14 mouse cellular contexts compared by ENCODE assay signal in the genomic region with DNA sequence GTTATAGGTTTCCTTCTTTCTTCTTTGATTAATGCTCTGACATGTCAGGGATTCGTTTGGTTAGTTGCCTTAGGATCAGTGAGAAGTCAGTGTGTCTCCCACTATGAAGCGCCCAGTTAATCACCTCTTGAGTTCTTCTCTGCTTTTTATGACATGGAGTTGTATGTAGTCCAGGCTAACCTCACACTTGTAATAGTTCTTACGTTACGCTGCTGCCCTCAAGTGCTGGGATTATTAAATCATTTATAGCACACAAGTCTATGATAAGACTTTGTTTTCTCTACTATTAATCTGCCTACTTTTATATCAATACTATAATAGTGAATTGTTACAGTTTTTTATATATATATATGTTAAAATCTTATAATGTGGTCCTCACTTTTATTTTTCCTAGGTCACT.
DNase-seq lines count a peak whose midpoint lies in the region; ATAC-seq lines count a peak whose summit lies in the region.
"Had no signal": no experiment of that assay in that cellular context is flagged by ENCODE, and none has a peak within 500 bp of the region (broad histone marks: within the 10 kb centered on the region; RNA-seq: fewer than 3 reads in every experiment).

No protein-coding gene starts in this region.

- H3K27ac ChIP-seq in heart, embryonic 12.5 days (ENCODE audit: poor library complexity, severe bottlenecking), result no peak overlapping the region
- H3K27ac ChIP-seq in lung, embryonic 16.5 days (ENCODE audit: low read length), result no peak overlapping the region
- no peak overlapping the region for H3K27ac ChIP-seq in midbrain, embryonic 10.5 days (replicated peaks)
- H3K27ac ChIP-seq: embryonic facial prominence, embryonic 13.5 days; hindbrain, embryonic 10.5 days; limb, embryonic 15.5 days; neural tube, embryonic 12.5 days had no signal

- H3K9me3 ChIP-seq in heart, embryonic 12.5 days (replicated peaks), result no peaks in the 10 kb centered on the region
- no peaks in the 10 kb centered on the region for H3K9me3 ChIP-seq in lung, embryonic 16.5 days (ENCODE audit: control insufficient read depth, low read length)
- H3K9me3 ChIP-seq in midbrain, embryonic 10.5 days (replicated peaks), result no peaks in the 10 kb centered on the region
- H3K9me3 ChIP-seq: embryonic facial prominence, embryonic 13.5 days; hindbrain, embryonic 10.5 days; limb, embryonic 15.5 days; megakaryocyte, embryonic 14.5 days; neural tube, embryonic 12.5 days had no signal

- 68% methylated on average over 4 of the region's 4 CpGs for WGBS in heart, embryonic 12.5 days
- 59% methylated on average over 4 of the region's 4 CpGs for WGBS in lung, embryonic 16.5 days
- 89% methylated on average over 4 of the region's 4 CpGs for whole genome bisulfite sequencing in midbrain, embryonic 10.5 days

- no peak for ATAC-seq in heart, embryonic 12.5 days (ENCODE audit: insufficient number of reproducible peaks, low FRiP score)
- 0 out of 2 replicates have a peak, but pooled peaks have one; percentile 41 for ATAC-seq in lung, embryonic 16.5 days (ENCODE audit: low read depth)
- peak; percentile 59 for ATAC-seq in megakaryocyte progenitor cell, adult 5-6 weeks (replicated peaks; ENCODE audit: poor library complexity)

- H3K27me3 ChIP-seq in heart, embryonic 12.5 days (replicated peaks), result no peaks in the 10 kb centered on the region
- no peaks in the 10 kb centered on the region for H3K27me3 ChIP-seq in lung, embryonic 16.5 days (ENCODE audit: control insufficient read depth, insufficient read depth, low read depth, low read length)
- H3K27me3 ChIP-seq in midbrain, embryonic 10.5 days (ENCODE audit: low read depth, poor library complexity, severe bottlenecking), result no peaks in the 10 kb centered on the region
- H3K27me3 ChIP-seq: embryonic facial prominence, embryonic 13.5 days; limb, embryonic 15.5 days; megakaryocyte, embryonic 14.5 days; neural tube, embryonic 12.5 days had no signal

- H3K4me3 ChIP-seq in heart, embryonic 12.5 days, result no peak overlapping the region
- H3K4me3 ChIP-seq in lung, embryonic 16.5 days (ENCODE audit: low read length), result no peak overlapping the region
- no peak overlapping the region for H3K4me3 ChIP-seq in midbrain, embryonic 10.5 days
- H3K4me3 ChIP-seq: embryonic facial prominence, embryonic 13.5 days; hindbrain, embryonic 10.5 days; limb, embryonic 15.5 days; megakaryocyte, embryonic 14.5 days; neural tube, embryonic 12.5 days had no signal

- no peak overlapping the region for H3K9ac ChIP-seq in heart, embryonic 12.5 days
- H3K9ac ChIP-seq in lung, embryonic 16.5 days (ENCODE audit: low read length), result no peak overlapping the region
- H3K9ac ChIP-seq: embryonic facial prominence, embryonic 13.5 days; limb, embryonic 15.5 days; neural tube, embryonic 12.5 days had no signal

- H3K4me2 ChIP-seq in heart, embryonic 12.5 days, result no peak overlapping the region
- H3K4me2 ChIP-seq in lung, embryonic 16.5 days (ENCODE audit: low read depth, low read length), result no peak overlapping the region
- H3K4me2 ChIP-seq: embryonic facial prominence, embryonic 13.5 days; limb, embryonic 15.5 days; neural tube, embryonic 12.5 days had no signal

- H3K36me3 ChIP-seq in heart, embryonic 12.5 days, result peaks cover 19% of the 10 kb centered on the region
- H3K36me3 ChIP-seq in lung, embryonic 16.5 days (ENCODE audit: control insufficient read depth, insufficient read depth, low read length), result peaks cover 15% of the 10 kb centered on the region
- no peaks in the 10 kb centered on the region for H3K36me3 ChIP-seq in midbrain, embryonic 10.5 days

- DNase-seq in heart, adult 11 months, result peak; percentile 27
- no peak for DNase-seq in lung, adult 18-20 months
- peak; percentile 45 for DNase-seq in NIH3T3 (ENCODE audit: low read depth)
- no peak for DNase-seq in midbrain, embryonic 10.5 days (ENCODE audit: low spot score)
- no peak for DNase-seq in spleen, postnatal 36 days (ENCODE audit: low spot score in 2 of 2)
- DNase-seq: kidney, adult 9 months had no signal

- H3K4me1 ChIP-seq in heart, embryonic 12.5 days (replicated peaks), result 0 out of 2 replicates have a peak, but pooled peaks cover 3% of the 10 kb centered on the region
- 0 out of 2 replicates have a peak, but pooled peaks cover 2% of the 10 kb centered on the region for H3K4me1 ChIP-seq in lung, embryonic 16.5 days (replicated peaks; ENCODE audit: control insufficient read depth, insufficient read depth, low read length)
- H3K4me1 ChIP-seq in midbrain, embryonic 10.5 days, result no peaks in the 10 kb centered on the region
- H3K4me1 ChIP-seq: hindbrain, embryonic 10.5 days; neural tube, embryonic 12.5 days had no signal

Comparison
In these comparisons a context has a peak if more than half of its experiments do, and no peak if none do; other contexts are left out.
1. DNase-seq: peak in heart, adult 11 months (single experiment) and NIH3T3 (single experiment); none in lung, adult 18-20 months (0 of 2), midbrain, embryonic 10.5 days (single experiment) and spleen, postnatal 36 days (0 of 2).